Mouse (Mus musculus) heart, embryonic 14.5 days (tissue): ENCODE measurements around the gene Mgll. TPM values are rescaled to one million over a fixed set of nuclear protein-coding genes. Genes with fewer than 3 reads are reported as not detected.

ENCODE experiments used
- ATAC-seq: fragments of 200-750 bp; cut with Nextera tagmentation; 2 replicates; pipeline ENCODE4 v1.8.0; 2017; ENCODE audit warnings: low read depth, moderate TSS enrichment; ENCODE audit not compliant: insufficient number of reproducible peaks, insufficient read depth, low FRiP score
- H3K27ac ChIP-seq, 2 experiments: fragments of 200-500 bp in 1 of 2; fragments of 300-500 bp in 1 of 2; sonication (generic) in 1 of 2; replicated peaks in 1 of 2; 2 replicates each; pipeline ENCODE4 v1.5.1; 2012 to 2014; ENCODE audit warnings: low read depth in 2 of 2, low read length in 2 of 2, control low read depth in 1 of 2, mild to moderate bottlenecking in 1 of 2, mixed read lengths in 1 of 2; ENCODE audit not compliant: control insufficient read depth in 1 of 2, insufficient read depth in 1 of 2
- H3K27me3 ChIP-seq: fragments of 300-500 bp; sonication (generic); 2 replicates; pipeline ENCODE4 v1.6.1; 2014; ENCODE audit warnings: mild to moderate bottlenecking, low read length, control low read depth; ENCODE audit not compliant: control insufficient read depth, insufficient read depth
- H3K36me3 ChIP-seq: fragments of 300-500 bp; sonication (generic); 2 replicates; pipeline ENCODE4 v1.6.1; 2014; ENCODE audit warnings: mild to moderate bottlenecking, control low read depth, low read length, mixed read lengths; ENCODE audit not compliant: control insufficient read depth, insufficient read depth
- H3K4me1 ChIP-seq, 2 experiments: fragments of 200-500 bp in 1 of 2; fragments of 300-500 bp in 1 of 2; sonication (generic) in 1 of 2; 2 replicates each; pipeline ENCODE4 v1.6.1; 2012 to 2014; ENCODE audit warnings: low read length in 2 of 2, control low read depth in 1 of 2, mixed read lengths in 1 of 2; ENCODE audit not compliant: control insufficient read depth in 2 of 2, insufficient read depth in 2 of 2
- H3K4me2 ChIP-seq: fragments of 300-500 bp; sonication (generic); 2 replicates; pipeline ENCODE4 v1.6.1; 2014; ENCODE audit warnings: mild to moderate bottlenecking, low read length
- H3K4me3 ChIP-seq, 2 experiments: fragments of 200-500 bp in 1 of 2; fragments of 300-500 bp in 1 of 2; sonication (generic) in 1 of 2; 2 replicates each; pipeline ENCODE4 v1.5.1; 2012 to 2014; ENCODE audit warnings: low read length in 2 of 2, mild to moderate bottlenecking in 2 of 2, control low read depth in 1 of 2, low read depth in 1 of 2, moderate library complexity in 1 of 2; ENCODE audit not compliant: control insufficient read depth in 1 of 2, insufficient read depth in 1 of 2
- H3K9ac ChIP-seq: fragments of 300-500 bp; sonication (generic); 2 replicates; pipeline ENCODE4 v1.6.1; 2014; ENCODE audit warnings: mild to moderate bottlenecking, low read length
- H3K9me3 ChIP-seq: fragments of 300-500 bp; sonication (generic); 2 replicates; pipeline ENCODE4 v1.6.1; 2016; ENCODE audit warnings: low read length, control low read depth; ENCODE audit not compliant: control insufficient read depth
- WGBS: fragments of 180-500 bp; shearing (Covaris S2); extraction: QIAGEN DNeasy Blood & Tissue Kit; methylation state at CpG from one replicate; pipeline ENCODE4 v1.1.7; 2014; 5-methylcytosine and 5-hydroxymethylcytosine counted together
- polyA plus RNA-seq: library from polyadenylated mRNA; unstranded; fragments of >200 nt; fragmentation: Nextera tagmentation; extraction: Ambion mirVana; gene quantifications from 2 replicates; pipeline ENCODE4 v1.2.1, GENCODE M21; 2014

The Mgll gene
- polyA plus RNA-seq, 1 experiment from 2014 or later, result 28.7 TPM

DNA sequence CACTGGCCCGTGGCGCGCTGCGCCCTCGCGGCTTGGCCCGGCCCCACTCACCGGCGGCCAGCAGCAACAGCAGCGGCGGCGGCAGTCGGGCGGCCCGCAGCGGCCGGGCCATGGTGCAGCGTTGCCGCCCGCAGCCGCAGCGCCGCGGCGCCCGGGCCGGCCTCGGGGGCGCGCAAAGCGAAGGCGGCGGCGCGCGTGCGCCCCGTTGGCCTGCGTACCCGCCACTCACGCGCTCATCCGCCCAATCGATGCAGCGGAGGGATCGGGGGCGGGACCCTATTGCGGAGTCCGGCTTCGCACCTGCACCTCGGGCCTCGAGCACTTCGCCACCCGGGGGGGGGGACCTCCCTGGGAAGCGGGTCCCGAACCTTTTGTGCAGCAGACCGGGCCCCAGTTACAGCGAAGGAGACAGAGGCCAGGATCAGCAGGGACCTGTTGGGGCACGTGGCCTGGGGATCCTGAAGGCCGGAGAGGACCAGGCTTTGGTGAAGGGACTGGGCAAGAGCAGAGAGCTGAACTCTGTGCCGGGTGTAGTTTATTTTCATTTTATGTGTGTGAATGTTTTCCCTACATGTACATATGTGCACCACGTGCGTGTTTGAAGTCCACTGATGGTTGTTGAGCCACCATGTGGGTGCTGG is 150.8 kb downstream of the Mgll start, which contains the start of gene Podxl2:
Gene Podxl2, minus strand, starts transcription at position 177 of the 641 bp plus-strand sequence.
- no peaks in the 10 kb centered on the region for H3K36me3 ChIP-seq
- no peaks in the 10 kb centered on the region for H3K9me3 ChIP-seq
- peaks cover 18% of the 10 kb centered on the region for H3K27me3 ChIP-seq
- H3K4me2 ChIP-seq, result peak within 1 kb of the TSS; percentile 99
- H3K9ac ChIP-seq, result peak within 1 kb of the TSS; percentile 80
- WGBS, result 5% methylated on average over 63 of the region's 63 CpGs
- peaks cover 3 to 4% of the 10 kb centered on the region in 2 experiments; a peak in 2 of 4 replicates for H3K4me1 ChIP-seq
- no peak within 1 kb of the TSS for H3K27ac ChIP-seq
- peak; percentile 38 for ATAC-seq
- H3K4me3 ChIP-seq, result peak within 1 kb of the TSS; percentile 73 to 75

Other genes starting within 250 kb of the Mgll start
- gene Sec61a1, start 205.5 kb upstream of the Mgll start, polyA plus RNA-seq, result 161 and 166 TPM in 2 replicates
- gene Kbtbd12, start 86.5 kb upstream of the Mgll start, polyA plus RNA-seq, result 22.8 and 26.7 TPM in 2 replicates
- 20.9 and 22.3 TPM in 2 replicates for gene Abtb1, start 117.6 kb downstream of the Mgll start, polyA plus RNA-seq
- 49.9 and 51.6 TPM in 2 replicates for gene Podxl2, start 150.6 kb downstream of the Mgll start, polyA plus RNA-seq
- 79.2 and 83.9 TPM in 2 replicates for gene Mcm2, start 174.4 kb downstream of the Mgll start, polyA plus RNA-seq
- 36.8 and 39.5 TPM in 2 replicates for gene Tpra1, start 177.8 kb downstream of the Mgll start, polyA plus RNA-seq